Mouse (Mus musculus) thymus, adult 2 months (tissue): ENCODE measurements around the gene 1700057G04Rik.

Source experiments
- CTCF ChIP-seq: fragments of 200-500 bp; IDR thresholded peaks from 2 replicates; pipeline ENCODE4 v1.5.1; 2012; ENCODE audit warnings: mild to moderate bottlenecking, control low read depth, low read length, moderate library complexity, borderline replicate concordance; ENCODE audit not compliant: control insufficient read depth, poor library complexity, insufficient read depth; ENCODE audit errors: extremely low read depth
- POLR2A ChIP-seq: fragments of 200-500 bp; IDR thresholded peaks from 2 replicates; pipeline ENCODE4 v1.6.1; 2012; ENCODE audit warnings: mild to moderate bottlenecking, low read length, control low read depth, moderate library complexity; ENCODE audit not compliant: control insufficient read depth, poor library complexity, insufficient read depth; ENCODE audit errors: extremely low read depth

GRCm38 (mm10) chr9:92375378-92375777, 66.2 kb downstream of the 1700057G04Rik start:
- TF ChIP-seq POLR2A (no peak), CTCF (no peak)
